Mouse (Mus musculus) embryo, embryonic 11.5 days (tissue): ENCODE data around the gene Ppp2r5a.
A peak's percentile ranks its signal among the peaks of the same experiment; 100 is the strongest.

Source experiments
- DNase-seq: peaks from one replicate; pipeline ENCODE4 v3.0.0-alpha.2; 2012; ENCODE audit warnings: low read depth, low spot score

Ppp2r5a gene

GRCm38 (mm10) chr1:191326233-191326882 is 76.7 kb downstream of the Ppp2r5a start:
- peak; percentile 23 for DNase-seq

DNA sequence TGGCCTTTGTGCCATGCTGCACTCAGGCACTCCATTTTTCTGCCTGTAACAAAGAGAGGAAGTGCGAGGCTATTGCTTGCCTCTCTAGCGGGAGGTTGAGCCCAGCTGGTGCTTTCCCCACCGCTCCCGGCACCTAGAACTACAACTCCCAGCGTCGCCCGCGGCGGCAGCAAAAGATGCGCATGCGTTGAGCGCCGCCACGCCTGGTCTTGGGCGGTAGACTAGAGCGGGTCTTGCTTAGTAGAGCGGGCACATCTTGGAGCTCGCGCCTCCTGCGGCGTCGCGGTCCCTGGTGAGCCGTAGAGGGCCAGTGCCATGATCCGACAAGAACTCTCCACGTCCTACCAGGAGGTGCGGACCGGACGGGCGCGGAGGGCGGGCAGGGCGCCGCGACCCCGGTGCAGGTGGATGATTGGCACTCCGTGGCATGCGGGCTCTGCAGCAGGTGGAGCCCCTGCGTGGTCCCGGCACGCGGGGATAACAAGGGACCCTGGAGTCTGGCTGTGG is 77.3 kb downstream of the Ppp2r5a start, which contains the start of gene Tmem206:
TSS of gene Tmem206 (plus strand) at position 187 of the 507 bp plus-strand sequence.
- peak; percentile 94 for DNase-seq

DNA sequence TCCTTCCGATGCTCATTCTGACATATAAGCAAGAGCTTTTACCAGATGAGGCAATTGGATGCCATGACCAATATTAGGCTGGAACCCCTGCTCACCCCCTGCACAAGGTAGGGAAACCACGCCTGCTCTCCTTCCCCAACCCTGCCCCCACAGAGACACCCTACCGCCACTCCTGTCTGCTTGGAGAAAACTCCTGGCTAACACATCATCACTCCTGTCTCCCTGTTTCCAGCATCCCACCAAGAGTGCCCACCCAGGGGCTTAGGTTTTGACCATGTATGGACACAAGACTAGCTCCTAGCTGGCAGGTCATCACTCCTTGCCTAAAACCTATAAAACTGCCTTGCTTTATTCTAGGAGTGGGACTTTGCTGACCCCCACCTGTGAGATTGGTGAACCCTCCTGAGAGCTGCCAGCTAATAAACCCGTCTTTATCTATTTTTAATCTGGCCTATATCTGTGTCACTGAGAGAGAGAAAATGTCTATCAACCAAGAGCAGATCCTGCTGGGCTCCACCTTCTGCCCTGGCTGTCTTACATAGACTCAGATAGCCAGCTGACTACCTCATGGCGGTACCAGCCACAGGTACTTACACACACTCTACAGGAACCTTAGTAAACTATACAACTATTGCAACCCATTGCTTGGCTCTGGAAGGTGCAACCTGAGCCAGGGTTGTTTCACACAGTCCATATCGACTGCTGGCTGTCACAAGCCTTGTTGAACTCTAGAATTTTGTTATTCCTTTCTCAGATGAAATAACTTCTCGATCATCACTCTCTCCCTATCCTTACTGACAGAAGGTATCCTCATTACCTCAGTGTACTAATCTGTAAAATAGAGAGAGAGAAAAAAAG is 78.1 kb downstream of the Ppp2r5a start:
- DNase-seq = no peak

DNA sequence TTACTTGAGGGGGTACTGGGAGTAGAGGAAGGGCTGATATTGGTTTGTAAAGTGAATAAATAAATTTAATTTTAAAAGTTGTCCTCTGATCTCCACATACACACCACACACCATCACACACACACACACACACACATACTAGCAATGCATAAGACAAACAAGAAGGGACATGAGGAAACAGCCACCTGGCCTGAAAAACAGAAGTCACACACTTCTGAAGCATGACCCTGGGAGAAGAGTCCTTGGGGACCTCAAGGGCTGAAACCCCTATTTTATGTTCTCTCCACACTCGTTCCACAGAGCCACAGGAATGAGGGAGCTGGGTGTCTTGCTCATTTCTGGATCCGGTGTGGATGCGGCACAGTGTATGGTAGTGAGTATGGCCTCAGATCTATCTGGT is 79.7 kb downstream of the Ppp2r5a start:
- no peak for DNase-seq

DNA sequence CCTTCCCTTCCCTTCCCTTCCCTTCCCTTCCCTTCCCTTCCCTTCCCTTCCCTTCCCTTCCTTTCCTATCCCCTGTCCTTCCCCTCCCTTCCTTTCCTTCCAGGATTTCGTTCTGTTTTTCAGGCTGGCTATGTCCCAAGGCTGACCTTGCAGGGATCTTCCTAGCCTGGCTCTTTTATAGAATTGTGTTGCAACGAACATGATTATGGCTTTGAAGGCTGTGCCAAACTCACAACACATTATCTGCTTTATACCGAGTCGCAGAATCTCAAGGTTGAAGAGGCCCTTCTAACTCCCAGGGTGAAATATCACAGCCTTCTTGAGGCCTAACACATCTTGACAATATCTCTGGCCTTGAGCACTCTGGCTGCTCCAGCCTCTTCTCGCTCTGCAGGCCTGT is 84.4 kb downstream of the Ppp2r5a start:
- DNase-seq = no peak

GRCm38 (mm10) chr1:191317591-191318196 is 85.4 kb downstream of the Ppp2r5a start, which contains the start of gene Nenf:
Gene Nenf (minus strand): TSS chr1:191318194.
- peak; percentile 40 for DNase-seq

DNA sequence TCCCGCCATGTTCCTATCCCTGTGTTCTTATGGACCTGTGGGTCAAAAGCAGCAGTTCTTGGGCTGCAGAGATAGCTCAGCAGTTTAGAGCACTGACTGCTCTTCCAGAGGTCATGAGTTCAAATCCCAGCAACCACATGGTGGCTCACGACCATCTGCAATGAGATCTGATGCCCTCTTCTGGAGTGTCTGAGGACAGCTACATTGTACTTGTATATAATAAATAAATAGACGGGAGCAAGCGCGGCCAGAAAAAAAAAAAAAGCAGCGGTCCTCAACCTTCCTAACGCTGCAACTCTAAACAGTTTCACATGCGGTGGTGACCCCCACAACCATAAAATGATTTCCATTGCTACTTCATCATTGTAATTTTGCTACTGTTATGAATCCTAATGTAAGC is 86.3 kb downstream of the Ppp2r5a start:
- no peak for DNase-seq

GRCm38 (mm10) chr1:191313926-191314325 is 89.1 kb downstream of the Ppp2r5a start:
- no peak for DNase-seq

DNA sequence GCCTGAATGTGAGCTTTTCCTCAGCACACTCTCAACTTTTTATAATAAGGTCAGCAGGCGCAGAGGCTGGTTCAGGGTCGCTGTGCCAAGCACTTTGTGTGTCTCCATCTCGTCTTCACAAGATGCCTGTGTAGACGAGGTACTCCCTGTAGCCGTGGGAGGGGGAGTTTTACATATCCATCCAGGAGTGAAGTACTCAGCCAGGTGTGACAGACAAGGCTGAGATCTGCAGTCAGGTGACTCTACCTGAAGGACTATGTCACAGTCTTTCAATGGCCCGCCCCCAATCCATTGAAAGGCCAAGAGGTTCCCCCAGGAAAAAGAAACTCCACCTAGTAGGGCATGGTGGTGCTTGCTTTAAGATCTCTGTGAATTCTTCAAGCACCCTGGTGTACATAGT is 89.9 kb downstream of the Ppp2r5a start:
- DNase-seq = no peak

GRCm38 (mm10) chr1:191312513-191312941 is 90.5 kb downstream of the Ppp2r5a start:
- DNase-seq = no peak

- no peak for DNase-seq
Observed at GRCm38 (mm10) chr1:191311296-191311898, 91.7 kb downstream of the Ppp2r5a start.

GRCm38 (mm10) chr1:191307766-191308455 is 95.2 kb downstream of the Ppp2r5a start:
- DNase-seq = no peak

DNA sequence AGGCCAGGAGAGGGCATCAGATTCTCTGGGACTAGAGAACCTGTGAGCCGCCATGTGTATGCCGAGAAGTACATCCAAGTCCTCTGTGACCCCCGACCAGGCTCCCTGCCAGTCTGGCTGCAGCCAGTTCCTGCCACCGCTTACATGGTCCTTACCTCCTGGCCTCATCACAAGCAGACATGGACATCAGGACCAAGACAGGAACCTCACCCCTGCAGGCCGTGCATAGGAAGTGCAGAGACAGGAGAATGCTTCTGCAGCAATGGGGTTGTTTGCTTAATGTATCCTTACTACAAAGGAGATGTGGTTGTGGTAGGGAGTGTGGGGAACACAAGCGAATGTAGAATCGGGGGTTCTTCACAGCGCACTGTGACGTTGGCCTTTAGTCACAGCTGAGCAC is 96.8 kb downstream of the Ppp2r5a start:
- no peak for DNase-seq

- no peak for DNase-seq
Observed at GRCm38 (mm10) chr1:191305610-191306009, 97.5 kb downstream of the Ppp2r5a start.

GRCm38 (mm10) chr1:191304216-191304615 is 98.9 kb downstream of the Ppp2r5a start:
- no peak for DNase-seq

DNA sequence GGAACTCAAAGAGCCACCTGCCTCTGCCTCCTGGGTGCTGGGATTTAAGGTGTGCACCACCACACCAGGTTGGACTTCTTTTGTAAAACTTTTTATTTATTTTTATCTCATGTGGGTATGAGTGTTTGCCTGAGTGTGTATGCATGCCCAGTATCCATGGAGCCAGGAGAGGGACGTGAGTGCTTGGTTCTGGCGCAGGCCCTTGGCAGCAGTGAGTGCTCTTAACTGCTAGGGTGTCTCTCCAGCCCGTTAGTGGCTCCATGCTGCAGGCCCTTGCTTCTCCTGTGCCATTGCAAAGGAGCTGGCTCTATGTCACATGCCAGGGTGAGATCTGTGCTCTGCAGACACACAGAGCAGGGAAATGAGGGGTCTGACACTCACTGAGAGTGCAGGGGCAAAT is 99.3 kb downstream of the Ppp2r5a start:
- no peak for DNase-seq
